Mouse (Mus musculus): ENCODE measurements around the gene Npc2.

DNA sequence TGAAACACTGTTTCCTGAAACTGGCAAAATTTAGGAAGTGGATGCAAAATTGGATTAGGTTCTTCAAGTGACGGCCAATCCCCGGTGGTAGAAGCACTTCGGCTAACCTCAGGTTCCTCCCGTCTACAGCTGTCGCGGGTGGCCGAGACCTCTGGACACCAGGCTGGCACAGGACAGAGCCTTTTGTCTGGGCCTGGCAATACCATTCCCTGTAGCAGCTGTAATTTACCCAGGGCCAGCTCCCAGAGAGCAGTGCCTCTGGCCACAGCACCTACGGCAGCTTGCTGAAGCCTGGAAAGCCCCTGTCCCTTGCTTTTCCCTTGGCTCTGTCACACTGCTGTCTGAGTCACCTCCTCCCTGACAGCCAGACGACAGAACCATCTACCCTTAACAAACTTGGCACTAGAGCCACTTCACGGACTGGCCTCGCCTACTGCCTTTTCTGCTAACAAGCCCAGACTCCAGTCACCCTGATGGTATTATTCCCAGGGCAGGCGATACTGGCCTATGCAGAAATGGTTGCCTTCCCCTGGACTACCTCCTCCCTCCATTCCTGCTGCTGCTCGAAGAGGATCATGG is 28.7 kb upstream of the Npc2 start:
- TF ChIP-seq POLR2A (IDR thresholded peaks at IDR 0.05; ENCODE audit: low read depth, low read length) (no peak), CTCF (conservative IDR thresholded peaks at IDR 0.05; ENCODE audit: insufficient read depth, insufficient read length, low read depth, low read length) (no peak)
